Mouse (Mus musculus): Measurements from ENCODE around the gene Cald1. TPM values are rescaled to one million over a fixed set of nuclear protein-coding genes. Genes with fewer than 3 reads are reported as not detected.

Gene Cald1
- 161 and 164 TPM in 2 replicates for polyA plus RNA-seq (2016; fragmentation: Nextera tagmentation; extraction: Ambion mirVana)

DNA sequence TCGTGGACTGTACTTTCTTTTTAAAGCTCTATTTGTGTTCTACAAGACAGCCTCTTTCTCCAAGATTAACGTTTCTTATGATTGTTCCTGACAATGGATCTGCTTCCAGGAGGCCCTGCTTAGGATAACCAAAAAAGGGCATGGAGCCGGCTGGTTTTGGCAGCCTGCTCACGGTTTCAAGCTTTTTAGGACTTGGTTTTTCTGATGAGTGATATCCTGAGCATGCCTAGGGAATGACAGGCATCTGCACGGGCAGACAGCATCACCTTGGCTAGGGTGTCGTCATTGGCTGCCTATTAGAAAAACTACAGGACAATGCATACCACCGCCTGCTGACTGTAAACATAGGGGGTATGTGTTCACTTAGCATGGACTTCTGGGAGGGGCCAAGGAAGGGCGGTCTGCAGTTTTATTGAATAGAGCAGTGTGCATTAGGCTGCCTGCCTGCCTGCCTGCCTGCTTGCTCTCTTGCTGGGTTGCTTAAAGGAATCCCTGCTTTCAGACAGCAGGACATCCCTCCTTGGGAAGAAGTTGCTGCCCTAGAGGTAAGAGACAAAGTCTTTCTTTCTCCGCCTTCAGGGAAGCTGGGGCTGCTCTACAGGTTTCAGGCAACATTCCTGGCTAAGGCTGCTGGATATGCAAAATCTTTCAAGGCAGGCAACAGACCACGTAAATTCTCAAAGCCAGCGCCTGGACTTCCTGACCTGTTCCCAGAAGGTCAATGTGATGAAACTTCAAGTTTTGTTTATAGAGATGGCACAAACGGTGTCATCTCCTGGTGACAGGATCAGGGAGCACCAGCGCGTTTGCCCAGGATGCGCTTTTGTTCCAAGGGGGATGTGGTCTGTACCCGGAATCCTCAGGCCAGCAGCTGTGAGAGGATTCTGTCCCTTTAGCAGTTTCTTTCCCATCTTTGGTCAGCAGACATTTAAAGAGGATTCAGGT is at the start of gene Cald1:
Gene Cald1, plus strand, starts transcription at position 380 of the 945 bp plus-strand sequence.
- Histone ChIP-seq H3K9me3 (replicated peaks) (no peaks in the 10 kb centered on the region), H3K4me1 (replicated peaks) (peaks cover 49% of the 10 kb centered on the region), H3K27ac (ENCODE audit: poor library complexity, severe bottlenecking) (peak within 1 kb of the TSS; percentile 87), H3K27me3 (replicated peaks) (no peaks in the 10 kb centered on the region), H3K36me3 (no peaks in the 10 kb centered on the region), H3K4me3 (peak within 1 kb of the TSS; percentile 58), H3K4me2 (peak within 1 kb of the TSS; percentile 68), H3K9ac (peak within 1 kb of the TSS; percentile 87)
- ATAC-seq (ENCODE audit: insufficient number of reproducible peaks, low FRiP score): peak; percentile 84
- WGBS: 7% methylated on average over 16 of the region's 16 CpGs

DNA sequence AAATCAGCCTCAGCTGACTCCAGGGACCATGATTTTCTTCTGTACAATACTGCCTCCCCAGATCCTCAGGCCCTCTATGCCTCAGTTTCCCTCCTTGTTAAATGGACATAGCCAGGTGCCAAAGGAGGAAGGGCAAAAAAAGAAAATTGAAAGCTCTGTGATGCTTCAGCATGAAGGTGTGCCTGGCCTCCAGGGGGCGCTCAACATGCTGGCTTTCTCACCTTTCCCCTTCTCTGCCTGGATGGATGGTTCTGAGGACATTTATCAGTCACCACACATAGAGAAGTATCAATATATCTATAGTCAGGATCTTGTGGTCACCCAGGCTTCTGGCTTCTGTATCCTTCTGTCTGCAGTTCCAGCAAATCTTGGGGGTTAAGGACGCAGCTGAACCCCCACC is 49.3 kb upstream of the Cald1 start:
- H3K4me2 ChIP-seq: no peak overlapping the region
- no peaks in the 10 kb centered on the region for H3K27me3 ChIP-seq (replicated peaks)
- 33% methylated on average over 2 of the region's 2 CpGs for WGBS
- H3K9ac ChIP-seq: no peak overlapping the region
- ATAC-seq (ENCODE audit: insufficient number of reproducible peaks, low FRiP score): no peak
- no peaks in the 10 kb centered on the region for H3K9me3 ChIP-seq (replicated peaks)
- H3K4me3 ChIP-seq: no peak overlapping the region
- H3K4me1 ChIP-seq (replicated peaks): no peaks in the 10 kb centered on the region
- H3K36me3 ChIP-seq: no peaks in the 10 kb centered on the region
- H3K27ac ChIP-seq (ENCODE audit: poor library complexity, severe bottlenecking): no peak overlapping the region

DNA sequence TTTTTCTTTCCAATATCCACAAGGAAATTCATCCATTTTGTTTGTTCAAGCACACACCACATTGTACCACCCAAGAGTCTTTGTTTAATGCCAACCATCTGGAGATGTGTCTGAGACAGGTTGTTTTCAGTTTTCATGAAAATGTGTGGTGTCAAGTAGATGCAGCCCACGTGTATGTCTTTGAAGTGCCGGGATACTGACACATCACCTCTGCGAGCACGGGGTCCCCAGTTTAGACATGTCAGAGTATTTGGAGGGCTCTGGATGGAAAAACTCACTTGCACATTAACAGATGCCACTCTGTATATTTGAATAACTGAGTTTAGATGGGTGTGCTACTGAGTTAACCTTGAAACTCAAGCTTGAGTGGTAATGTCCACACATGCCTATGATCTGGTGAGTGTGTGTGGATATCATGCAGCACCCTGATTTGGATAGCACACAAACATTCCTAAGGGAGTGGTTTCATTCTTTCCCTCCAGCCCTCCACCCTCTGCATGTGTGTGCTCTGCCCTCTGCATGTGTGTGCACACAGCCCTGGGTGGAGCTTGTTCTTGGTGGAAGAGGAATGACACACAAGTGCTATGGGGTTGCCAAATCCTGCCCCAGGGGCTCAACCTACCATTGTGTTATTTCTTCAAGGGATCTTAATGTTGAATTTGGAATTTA is 45.7 kb upstream of the Cald1 start:
- H3K27ac ChIP-seq (ENCODE audit: poor library complexity, severe bottlenecking): no peak overlapping the region
- no peak overlapping the region for H3K9ac ChIP-seq
- no peaks in the 10 kb centered on the region for H3K9me3 ChIP-seq (replicated peaks)
- ATAC-seq (ENCODE audit: insufficient number of reproducible peaks, low FRiP score): no peak
- H3K36me3 ChIP-seq: no peaks in the 10 kb centered on the region
- no peak overlapping the region for H3K4me2 ChIP-seq
- WGBS: 85% methylated on average over 4 of the region's 4 CpGs
- no peak overlapping the region for H3K4me3 ChIP-seq
- no peaks in the 10 kb centered on the region for H3K4me1 ChIP-seq (replicated peaks)
- no peaks in the 10 kb centered on the region for H3K27me3 ChIP-seq (replicated peaks)

DNA sequence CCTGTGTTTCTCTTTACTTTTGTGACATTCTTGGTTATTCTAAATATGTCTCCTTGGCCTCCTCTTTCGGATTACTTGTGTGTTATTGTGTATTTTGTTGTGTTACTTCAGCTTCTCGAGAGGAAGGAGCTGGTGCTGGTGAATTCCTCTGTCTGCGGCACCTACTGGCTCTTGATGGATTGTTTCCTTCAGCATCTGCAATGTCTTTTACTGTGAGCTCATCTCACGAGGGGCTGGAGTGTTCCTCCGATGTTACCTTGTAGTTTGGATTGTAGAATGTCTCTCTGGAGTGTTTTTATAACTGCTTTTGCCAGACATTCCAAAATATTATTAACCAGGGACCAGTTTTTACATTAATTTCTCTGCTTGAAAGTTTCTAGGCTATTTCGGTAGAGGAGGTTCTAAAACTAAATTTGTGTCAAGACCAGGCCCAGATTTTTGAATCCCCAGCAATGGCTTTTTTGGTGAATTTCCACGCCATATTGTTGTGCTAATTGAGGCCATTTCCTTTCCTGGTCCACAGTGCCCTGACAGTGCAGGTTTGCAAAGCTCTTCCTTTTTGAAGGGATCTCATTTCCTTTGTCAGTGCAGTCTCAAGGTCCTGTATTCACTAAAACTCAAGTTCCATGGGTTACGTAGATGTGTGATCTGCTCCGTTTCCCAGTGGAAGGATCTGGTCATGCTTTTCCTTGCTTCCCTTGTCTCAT is 43.9 kb upstream of the Cald1 start:
- no peak overlapping the region for H3K27ac ChIP-seq (ENCODE audit: poor library complexity, severe bottlenecking)
- H3K4me3 ChIP-seq: no peak overlapping the region
- no peaks in the 10 kb centered on the region for H3K36me3 ChIP-seq
- no peak overlapping the region for H3K9ac ChIP-seq
- peaks cover 5% of the 10 kb centered on the region for H3K4me1 ChIP-seq (replicated peaks)
- no peaks in the 10 kb centered on the region for H3K27me3 ChIP-seq (replicated peaks)
- no peak overlapping the region for H3K4me2 ChIP-seq
- H3K9me3 ChIP-seq (replicated peaks): no peaks in the 10 kb centered on the region
- ATAC-seq (ENCODE audit: insufficient number of reproducible peaks, low FRiP score): no peak
- WGBS: 69% methylated on average over 9 of the region's 9 CpGs

DNA sequence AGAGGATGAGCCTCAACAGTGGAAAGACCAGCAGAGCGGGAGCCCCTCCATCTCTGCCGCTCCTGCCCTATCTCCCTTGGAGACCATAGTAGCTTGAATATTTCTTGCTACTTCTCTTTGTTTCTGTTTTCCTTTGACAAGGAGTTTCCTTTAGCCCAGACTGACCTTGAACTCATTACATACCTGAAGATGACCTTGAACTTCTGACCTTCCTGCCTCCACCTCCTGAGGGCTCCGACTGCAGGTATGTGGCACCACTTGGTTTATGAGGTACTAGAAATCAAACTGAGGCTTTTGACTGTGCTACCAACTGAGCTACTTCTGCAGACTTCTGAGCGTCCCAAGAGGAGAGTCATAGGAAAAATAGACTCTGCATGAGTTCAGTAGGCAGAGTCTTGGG is 38.8 kb upstream of the Cald1 start:
- H3K9me3 ChIP-seq (replicated peaks): no peaks in the 10 kb centered on the region
- no peaks in the 10 kb centered on the region for H3K36me3 ChIP-seq
- no peak overlapping the region for H3K9ac ChIP-seq
- WGBS: 84% methylated on average over 4 of the region's 4 CpGs
- no peaks in the 10 kb centered on the region for H3K27me3 ChIP-seq (replicated peaks)
- H3K4me1 ChIP-seq (replicated peaks): peaks cover 8% of the 10 kb centered on the region
- no peak for ATAC-seq (ENCODE audit: insufficient number of reproducible peaks, low FRiP score)
- H3K4me3 ChIP-seq: no peak overlapping the region
- H3K27ac ChIP-seq (ENCODE audit: poor library complexity, severe bottlenecking): no peak overlapping the region
- H3K4me2 ChIP-seq: no peak overlapping the region

DNA sequence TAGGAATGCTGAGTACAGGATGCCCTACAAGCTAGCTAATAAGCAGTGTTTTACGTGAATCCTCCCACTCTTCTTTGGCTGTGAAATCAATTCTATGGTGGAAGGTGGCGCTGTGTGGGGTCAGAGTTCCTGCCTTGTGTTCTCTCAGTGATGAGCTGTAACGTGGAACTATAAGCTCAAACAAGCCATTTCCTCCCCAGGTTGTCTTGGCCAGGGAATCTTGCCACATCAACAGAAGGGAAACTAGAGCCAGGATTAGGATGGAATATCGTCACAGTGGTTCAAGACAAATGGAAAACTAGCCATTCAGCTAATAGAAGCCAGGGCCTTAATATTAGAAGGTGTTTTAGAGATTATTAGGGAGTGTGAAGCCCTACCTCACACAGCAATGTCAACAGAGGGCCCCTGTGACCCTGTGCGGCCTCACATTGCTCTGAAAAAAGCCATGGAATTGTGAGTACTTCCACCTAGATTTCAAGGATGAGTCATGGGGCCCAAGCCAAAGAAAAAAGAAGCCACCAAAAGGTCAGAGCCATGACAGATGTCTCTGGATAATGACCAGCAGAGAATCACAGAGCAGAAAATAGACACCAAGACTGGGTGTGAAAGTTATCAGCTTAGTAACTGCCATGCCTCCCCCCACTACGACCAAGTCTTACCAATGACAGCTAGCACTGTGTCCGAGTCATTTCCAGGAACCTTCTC is 33.0 kb upstream of the Cald1 start:
- Histone ChIP-seq H3K9me3 (replicated peaks) (no peaks in the 10 kb centered on the region), H3K27me3 (replicated peaks) (no peaks in the 10 kb centered on the region), H3K4me1 (replicated peaks) (0 out of 2 replicates have a peak, but pooled peaks cover 13% of the 10 kb centered on the region), H3K4me3 (no peak overlapping the region), H3K4me2 (no peak overlapping the region), H3K36me3 (no peaks in the 10 kb centered on the region), H3K9ac (no peak overlapping the region), H3K27ac (ENCODE audit: poor library complexity, severe bottlenecking) (no peak overlapping the region)
- no peak for ATAC-seq (ENCODE audit: insufficient number of reproducible peaks, low FRiP score)
- WGBS: 70% methylated on average over 7 of the region's 7 CpGs

DNA sequence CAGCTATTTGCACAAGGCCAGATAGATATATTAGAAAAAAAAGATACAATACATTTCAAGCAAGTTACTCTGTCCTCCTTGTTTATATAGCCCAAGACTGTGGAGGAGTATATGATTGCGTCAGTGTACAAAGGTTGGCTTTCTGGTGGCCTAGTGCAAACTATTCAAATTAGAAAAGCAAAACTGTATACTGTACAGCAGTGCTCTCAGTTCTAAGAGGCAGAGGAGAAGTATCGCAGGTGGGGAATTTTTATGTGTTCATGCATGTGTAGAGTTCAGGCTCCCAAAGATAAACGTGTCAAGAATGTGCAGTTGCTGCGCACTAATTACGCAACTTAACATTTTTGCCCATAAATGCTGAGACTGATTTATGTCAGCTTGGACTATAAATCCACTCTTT is 31.0 kb upstream of the Cald1 start:
- 0 out of 2 replicates have a peak, but pooled peaks cover 13% of the 10 kb centered on the region for H3K4me1 ChIP-seq (replicated peaks)
- H3K27ac ChIP-seq (ENCODE audit: poor library complexity, severe bottlenecking): no peak overlapping the region
- H3K36me3 ChIP-seq: no peaks in the 10 kb centered on the region
- WGBS: 84% methylated on average over 5 of the region's 5 CpGs
- no peak overlapping the region for H3K4me3 ChIP-seq
- no peak overlapping the region for H3K9ac ChIP-seq
- H3K9me3 ChIP-seq (replicated peaks): no peaks in the 10 kb centered on the region
- H3K4me2 ChIP-seq: no peak overlapping the region
- no peaks in the 10 kb centered on the region for H3K27me3 ChIP-seq (replicated peaks)
- no peak for ATAC-seq (ENCODE audit: insufficient number of reproducible peaks, low FRiP score)

DNA sequence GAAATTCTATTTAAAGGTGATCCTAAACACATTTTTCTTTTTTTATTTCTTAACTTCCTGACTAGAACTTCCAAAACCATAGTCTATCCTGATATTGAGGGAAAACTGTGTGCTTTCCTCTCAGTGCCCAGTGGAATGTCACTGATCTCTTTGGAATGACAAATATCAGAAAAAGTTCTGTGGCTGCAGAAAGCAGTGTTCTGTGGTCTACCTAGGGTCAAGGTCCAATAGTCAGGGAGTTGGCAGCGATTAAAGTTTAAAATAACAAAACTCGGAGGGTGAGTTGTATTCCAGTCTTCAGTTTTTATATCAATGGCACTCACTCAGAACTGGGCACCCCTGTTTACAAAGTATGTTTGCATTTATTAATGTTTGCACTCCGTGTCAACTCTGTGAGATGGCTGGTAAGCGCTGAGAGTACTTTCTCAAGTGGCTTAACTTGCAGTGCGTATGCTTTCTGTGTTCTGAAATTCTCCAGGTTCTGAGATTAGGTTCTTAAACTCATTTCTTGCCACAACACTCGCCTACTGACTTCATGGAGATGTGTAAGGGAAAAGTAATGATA is 18.7 kb upstream of the Cald1 start:
- Histone ChIP-seq H3K27ac (ENCODE audit: poor library complexity, severe bottlenecking) (no peak overlapping the region), H3K27me3 (replicated peaks) (no peaks in the 10 kb centered on the region), H3K4me2 (no peak overlapping the region), H3K36me3 (no peaks in the 10 kb centered on the region), H3K4me3 (no peak overlapping the region), H3K9ac (no peak overlapping the region), H3K9me3 (replicated peaks) (no peaks in the 10 kb centered on the region), H3K4me1 (replicated peaks) (peaks cover 16% of the 10 kb centered on the region)
- WGBS: 74% methylated on average over 6 of the region's 6 CpGs
- no peak for ATAC-seq (ENCODE audit: insufficient number of reproducible peaks, low FRiP score)

DNA sequence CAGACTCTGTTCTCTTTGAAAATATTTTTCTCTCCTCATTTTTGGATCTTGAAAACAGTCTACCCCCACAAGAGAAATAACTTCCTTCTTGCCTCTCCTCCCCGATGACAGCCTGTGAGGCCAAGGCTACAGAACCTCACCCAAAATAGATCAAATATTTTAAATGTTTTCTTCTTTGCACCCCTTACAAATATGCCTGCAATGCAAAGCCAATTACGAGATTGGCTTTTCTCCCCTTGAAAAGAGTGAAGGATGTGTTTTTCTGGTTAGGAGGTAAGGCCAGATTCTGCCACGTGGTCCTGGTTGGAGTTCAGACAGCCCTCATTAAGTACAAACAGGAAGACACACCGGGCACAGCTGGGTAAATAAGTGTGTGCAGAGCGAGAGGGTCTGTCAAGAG is 14.9 kb upstream of the Cald1 start:
- no peak for ATAC-seq (ENCODE audit: insufficient number of reproducible peaks, low FRiP score)
- no peak overlapping the region for H3K4me2 ChIP-seq
- peaks cover 9% of the 10 kb centered on the region; the same call in 1 of the 2 replicates for H3K4me1 ChIP-seq (replicated peaks)
- no peaks in the 10 kb centered on the region for H3K27me3 ChIP-seq (replicated peaks)
- WGBS: 39% methylated on average over 5 of the region's 5 CpGs
- H3K9ac ChIP-seq: no peak overlapping the region
- H3K4me3 ChIP-seq: no peak overlapping the region
- H3K27ac ChIP-seq (ENCODE audit: poor library complexity, severe bottlenecking): no peak overlapping the region
- no peaks in the 10 kb centered on the region for H3K36me3 ChIP-seq
- H3K9me3 ChIP-seq (replicated peaks): no peaks in the 10 kb centered on the region

DNA sequence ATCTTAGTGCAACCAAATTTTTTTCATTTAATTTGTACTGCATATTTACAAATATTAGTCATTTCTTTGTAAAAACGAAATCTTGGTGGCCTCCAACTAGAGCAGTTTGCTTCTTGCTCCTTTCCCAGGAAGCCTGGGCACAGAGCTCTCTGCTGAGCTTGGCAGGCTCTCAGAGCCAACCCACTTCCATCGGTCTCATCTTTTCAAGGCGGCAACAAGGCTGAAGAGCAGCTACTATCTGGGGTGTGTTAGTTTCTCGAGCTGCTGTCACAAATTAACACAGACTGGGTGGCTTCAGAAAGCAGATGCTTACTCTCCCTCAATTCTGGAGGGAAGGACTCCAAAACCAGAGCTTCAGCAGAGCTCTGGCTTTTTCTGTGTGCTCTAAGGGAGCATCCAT is 10.2 kb upstream of the Cald1 start:
- Histone ChIP-seq H3K9me3 (replicated peaks) (0 out of 2 replicates have a peak, but pooled peaks cover 4% of the 10 kb centered on the region), H3K27ac (ENCODE audit: poor library complexity, severe bottlenecking) (no peak overlapping the region)
- WGBS: 71% methylated on average over 4 of the region's 4 CpGs

More for the DNA sequence above, 10.2 kb upstream of the Cald1 start:
- no peak overlapping the region for H3K4me3 ChIP-seq
- no peak overlapping the region for H3K9ac ChIP-seq
- H3K36me3 ChIP-seq: no peaks in the 10 kb centered on the region
- H3K4me2 ChIP-seq: no peak overlapping the region
- ATAC-seq (ENCODE audit: insufficient number of reproducible peaks, low FRiP score): no peak
- peaks cover 6% of the 10 kb centered on the region; the same call in 1 of the 2 replicates for H3K4me1 ChIP-seq (replicated peaks)
- no peaks in the 10 kb centered on the region for H3K27me3 ChIP-seq (replicated peaks)
